ENCODE assay signal across 8 mouse cellular contexts in genomic region chr5:120522649-120523048, GRCm38 (mm10). TPM values are rescaled to one million over a fixed set of nuclear protein-coding genes. Genes with fewer than 3 reads are reported as not detected.
A peak's percentile ranks its signal among the peaks of the same experiment; 100 is the strongest.
DNase-seq lines count a peak whose midpoint lies in the region.

No protein-coding gene starts in this region.

- peak; percentile 27 to 48 for DNase-seq in cerebellum, postnatal 36 days
- no peak for DNase-seq in cerebellum, adult 8-10 months
- DNase-seq in A20 (ENCODE audit: low read depth, low spot score): peak; percentile 65
- peak; percentile 52 for DNase-seq in brain, adult 2 months (ENCODE audit: low read depth, low spot score)
- DNase-seq in lung, postnatal 25 days (ENCODE audit: low spot score): peak; percentile 23
- no peak for DNase-seq in neural tube, embryonic 10.5 days (ENCODE audit: extremely low spot score, low spot score)
- DNase-seq in gastrocnemius, adult 8-10 months (ENCODE audit: low spot score in 2 of 2): no peak
- no peak for DNase-seq in cerebellum, adult 9-10 months

RNA-seq across cellular contexts. Expression of gene Slc8b1, which starts 11.7 kb away (rescaled TPM):
- total RNA-seq in gastrocnemius, adult 8-10 months (2022): 10 to 100 TPM in 1 of 4 experiments, 1 to 10 TPM in 3; 6.0 to 10.7 (median 6.5) TPM

RNA-seq across cellular contexts. Expression of gene Plbd2, which starts 19.2 kb away (rescaled TPM):
- total RNA-seq in gastrocnemius, adult 8-10 months (2022): 10 to 100 TPM; 40.5 to 44.7 (median 42.1) TPM

RNA-seq across cellular contexts. Expression of gene Sds, which starts 46.3 kb away (rescaled TPM):
- total RNA-seq in gastrocnemius, adult 8-10 months (2022): under 1 TPM; 0.45 to 0.99 (median 0.60) TPM

RNA-seq across cellular contexts. Expression of gene Sdsl, which starts 50.0 kb away (rescaled TPM):
- under 1 TPM; 0.32 to 0.73 (median 0.66) TPM for total RNA-seq in gastrocnemius, adult 8-10 months (2022)

Comparison
In these comparisons a context has a peak if more than half of its experiments do, and no peak if none do; other contexts are left out.
1. DNase-seq: peak in cerebellum, postnatal 36 days (2 of 2), A20 (single experiment), brain, adult 2 months (single experiment) and lung, postnatal 25 days (single experiment); none in cerebellum, adult 8-10 months (single experiment), neural tube, embryonic 10.5 days (single experiment), gastrocnemius, adult 8-10 months (0 of 2) and cerebellum, adult 9-10 months (single experiment).